Mouse (Mus musculus) intestine, postnatal 0 days (tissue): Measurements from ENCODE around the gene Crygd. TPM values are rescaled to one million over a fixed set of nuclear protein-coding genes. Genes with fewer than 3 reads are reported as not detected.
A peak's percentile ranks its signal among the peaks of the same experiment; 100 is the strongest.

Experiments
- ATAC-seq: fragments of 200-750 bp; cut with Nextera tagmentation; 2 replicates; pipeline ENCODE4 v1.8.0; 2017; ENCODE audit warnings: mild to moderate bottlenecking, moderate TSS enrichment, moderate library complexity
- H3K27ac ChIP-seq: fragments of 300-500 bp; sonication (generic); 2 replicates; pipeline ENCODE4 v1.5.1; 2014; ENCODE audit warnings: mild to moderate bottlenecking, low read depth, low read length, moderate library complexity
- H3K27me3 ChIP-seq: fragments of 300-500 bp; sonication (generic); replicated peaks from 2 replicates; pipeline ENCODE4 v1.6.1; 2014; ENCODE audit warnings: low read length, mixed read lengths; ENCODE audit not compliant: control insufficient read depth, insufficient read depth
- H3K36me3 ChIP-seq: fragments of 300-500 bp; sonication (generic); 2 replicates; pipeline ENCODE4 v1.6.1; 2014; ENCODE audit warnings: mild to moderate bottlenecking, moderate library complexity; ENCODE audit not compliant: control insufficient read depth, insufficient read depth
- H3K4me1 ChIP-seq: fragments of 300-500 bp; sonication (generic); replicated peaks from 2 replicates; pipeline ENCODE4 v1.6.1; 2014; ENCODE audit warnings: antibody characterized with exemption, low read length, mixed read lengths; ENCODE audit not compliant: control insufficient read depth, insufficient read depth
- H3K4me2 ChIP-seq: fragments of 300-500 bp; sonication (generic); replicated peaks from 2 replicates; pipeline ENCODE4 v1.6.1; 2014; ENCODE audit warnings: low read depth, mild to moderate bottlenecking, moderate library complexity
- H3K4me3 ChIP-seq: fragments of 300-500 bp; sonication (generic); 2 replicates; pipeline ENCODE4 v1.5.1; 2014; ENCODE audit warnings: low read depth, low read length
- H3K9ac ChIP-seq: fragments of 300-500 bp; sonication (generic); 2 replicates; pipeline ENCODE4 v1.6.1; 2014; ENCODE audit warnings: mild to moderate bottlenecking, low read depth, low read length
- H3K9me3 ChIP-seq: fragments of 300-500 bp; sonication (generic); 2 replicates; pipeline ENCODE4 v1.6.1; 2016; ENCODE audit warnings: mixed run types; ENCODE audit not compliant: control insufficient read depth
- CTCF ChIP-seq: sonication (generic); IDR thresholded peaks from 2 replicates; pipeline ENCODE4 v1.5.1; 2016; ENCODE audit warnings: low read depth, mild to moderate bottlenecking, control low read depth, antibody characterized with exemption, moderate library complexity
- WGBS: fragments of 180-500 bp; shearing (Covaris S2); extraction: QIAGEN DNeasy Blood & Tissue Kit; methylation state at CpG from one replicate; pipeline ENCODE4 v1.1.7; 2014; 5-methylcytosine and 5-hydroxymethylcytosine counted together
- polyA plus RNA-seq: library from polyadenylated mRNA; unstranded; fragments of >200 nt; fragmentation: Nextera tagmentation; extraction: Ambion mirVana; gene quantifications from 2 replicates; pipeline ENCODE4 v1.2.1, GENCODE M21; 2015

The Crygd gene
- polyA plus RNA-seq, 1 experiment from 2014 or later, result not detected

- ATAC-seq, result no peak
- TF ChIP-seq CTCF, result no peak
- Histone ChIP-seq H3K9me3 (no peaks in the 10 kb centered on the region), H3K4me1 (no peaks in the 10 kb centered on the region), H3K4me2 (no peak within 1 kb of the TSS), H3K27me3 (no peaks in the 10 kb centered on the region), H3K27ac (no peak within 1 kb of the TSS), H3K4me3 (no peak within 1 kb of the TSS), H3K9ac (no peak within 1 kb of the TSS), H3K36me3 (no peaks in the 10 kb centered on the region)
- WGBS, result 91% methylated on average over 11 of the region's 11 CpGs
These were observed 40.0 kb upstream of the Crygd start, which contains the start of gene Cryga for GRCm38 (mm10) chr1:65103273-65103672. Cryga (minus strand) TSS chr1:65103373.

- Histone ChIP-seq H3K4me3 (no peak overlapping the region), H3K4me2 (no peak overlapping the region), H3K27ac (no peak overlapping the region), H3K4me1 (no peaks in the 10 kb centered on the region), H3K9ac (no peak overlapping the region), H3K9me3 (no peaks in the 10 kb centered on the region), H3K36me3 (no peaks in the 10 kb centered on the region), H3K27me3 (no peaks in the 10 kb centered on the region)
- TF ChIP-seq CTCF, result no peak
- no peak for ATAC-seq
- 68% methylated on average over 3 of the region's 3 CpGs for WGBS
These were observed 33.7 kb upstream of the Crygd start for GRCm38 (mm10) chr1:65096953-65097352.

- ATAC-seq, result no peak
- Histone ChIP-seq H3K4me1 (no peaks in the 10 kb centered on the region), H3K36me3 (no peaks in the 10 kb centered on the region), H3K27ac (no peak overlapping the region), H3K9ac (no peak overlapping the region), H3K4me3 (no peak overlapping the region), H3K4me2 (no peak overlapping the region), H3K27me3 (no peaks in the 10 kb centered on the region), H3K9me3 (no peaks in the 10 kb centered on the region)
- 94% methylated on average over 3 of the region's 3 CpGs for WGBS
- no peak for TF ChIP-seq CTCF
These were observed 28.3 kb upstream of the Crygd start for GRCm38 (mm10) chr1:65091566-65091965.

GRCm38 (mm10) chr1:65090370-65090769, 27.1 kb upstream of the Crygd start:
- Histone ChIP-seq H3K9ac (no peak overlapping the region), H3K27ac (no peak overlapping the region), H3K4me2 (no peak overlapping the region), H3K36me3 (no peaks in the 10 kb centered on the region), H3K4me1 (no peaks in the 10 kb centered on the region), H3K9me3 (no peaks in the 10 kb centered on the region), H3K4me3 (no peak overlapping the region), H3K27me3 (no peaks in the 10 kb centered on the region)
- ATAC-seq, result peak; percentile 57; the same call in 1 of the 2 replicates
- TF ChIP-seq CTCF, result no peak
- WGBS, result 22% methylated on average over 2 of the region's 2 CpGs

GRCm38 (mm10) chr1:65088567-65089356, 25.5 kb upstream of the Crygd start:
- Histone ChIP-seq H3K4me3 (no peak overlapping the region), H3K36me3 (no peaks in the 10 kb centered on the region), H3K9ac (no peak overlapping the region), H3K9me3 (no peaks in the 10 kb centered on the region), H3K27ac (no peak overlapping the region), H3K4me1 (no peaks in the 10 kb centered on the region), H3K27me3 (no peaks in the 10 kb centered on the region), H3K4me2 (no peak overlapping the region)
- no peak for TF ChIP-seq CTCF
- peak; percentile 69 for ATAC-seq
- 66% methylated on average over 6 of the region's 6 CpGs for WGBS

GRCm38 (mm10) chr1:65082188-65082587, 18.9 kb upstream of the Crygd start, which contains the start of gene Crygb:
Crygb (minus strand) TSS chr1:65082288.
- Histone ChIP-seq H3K4me1 (no peaks in the 10 kb centered on the region), H3K27ac (no peak within 1 kb of the TSS), H3K36me3 (no peaks in the 10 kb centered on the region), H3K9me3 (no peaks in the 10 kb centered on the region), H3K27me3 (no peaks in the 10 kb centered on the region), H3K4me2 (no peak within 1 kb of the TSS), H3K4me3 (no peak within 1 kb of the TSS), H3K9ac (no peak within 1 kb of the TSS)
- 52% methylated on average over 7 of the region's 7 CpGs for WGBS
- no peak for TF ChIP-seq CTCF
- no peak for ATAC-seq
